Mouse (Mus musculus) forebrain, embryonic 16.5 days (tissue): ENCODE results near the gene Traf3ip3. TPM values are rescaled to one million over a fixed set of nuclear protein-coding genes. Genes with fewer than 3 reads are reported as not detected.

ENCODE experiments used
- ATAC-seq: fragments of 200-750 bp; cut with Nextera tagmentation; 2 replicates; pipeline ENCODE4 v1.8.0; 2017; ENCODE audit warnings: mild to moderate bottlenecking, moderate library complexity
- H3K27ac ChIP-seq: fragments of 300-500 bp; sonication (generic); 2 replicates; pipeline ENCODE4 v1.5.1; 2014; ENCODE audit warnings: low read length, control low read depth
- H3K27me3 ChIP-seq: fragments of 300-500 bp; sonication (generic); replicated peaks from 2 replicates; pipeline ENCODE4 v1.6.1; 2014; ENCODE audit warnings: low read length; ENCODE audit not compliant: control insufficient read depth, insufficient read depth
- H3K36me3 ChIP-seq: fragments of 300-500 bp; sonication (generic); 2 replicates; pipeline ENCODE4 v1.6.1; 2014; ENCODE audit not compliant: control insufficient read depth, insufficient read depth
- H3K4me1 ChIP-seq: fragments of 300-500 bp; sonication (generic); replicated peaks from 2 replicates; pipeline ENCODE4 v1.6.1; 2014; ENCODE audit warnings: low read length; ENCODE audit not compliant: control insufficient read depth, insufficient read depth
- H3K4me2 ChIP-seq: fragments of 300-500 bp; sonication (generic); 2 replicates; pipeline ENCODE4 v1.6.1; 2014; ENCODE audit warnings: mild to moderate bottlenecking, low read length, control low read depth
- H3K4me3 ChIP-seq: fragments of 300-500 bp; sonication (generic); replicated peaks from 2 replicates; pipeline ENCODE4 v1.5.1; 2014; ENCODE audit warnings: mild to moderate bottlenecking, low read length, control low read depth
- H3K9ac ChIP-seq: fragments of 300-500 bp; sonication (generic); replicated peaks from 2 replicates; pipeline ENCODE4 v1.6.1; 2014; ENCODE audit warnings: low read depth, low read length, control low read depth
- H3K9me3 ChIP-seq: fragments of 300-500 bp; sonication (generic); 2 replicates; pipeline ENCODE4 v1.6.1; 2016; ENCODE audit warnings: low read length; ENCODE audit not compliant: control insufficient read depth
- WGBS: fragments of 180-500 bp; shearing (Covaris S2); extraction: QIAGEN DNeasy Blood & Tissue Kit; methylation state at CpG from one replicate; pipeline ENCODE4 v1.1.7; 2014; 5-methylcytosine and 5-hydroxymethylcytosine counted together
- polyA plus RNA-seq: library from polyadenylated mRNA; unstranded; fragments of >200 nt; fragmentation: Nextera tagmentation; extraction: Ambion mirVana; gene quantifications from 2 replicates; pipeline ENCODE4 v1.2.1, GENCODE M21; 2015

The Traf3ip3 gene
- polyA plus RNA-seq, 1 experiment from 2014 or later = 1.2 TPM

DNA sequence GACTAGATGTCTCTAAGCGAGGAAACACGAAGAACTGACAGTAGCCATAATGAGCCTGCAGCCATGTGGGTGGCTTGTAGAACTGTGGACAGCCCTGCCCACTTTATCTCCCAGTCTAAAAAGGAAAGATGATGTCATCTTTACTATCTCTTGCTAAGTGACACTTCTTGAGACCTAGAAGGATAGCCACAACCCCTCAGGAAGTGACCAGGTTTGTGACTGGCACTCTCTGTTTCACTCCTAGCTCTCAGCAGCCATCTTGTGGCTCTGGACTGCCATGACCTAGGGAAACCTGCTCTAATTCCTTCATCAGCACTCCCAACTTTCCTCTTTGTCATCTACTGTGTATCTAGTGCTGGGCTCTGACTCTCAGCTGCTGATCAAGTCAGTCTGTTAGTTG lies 3.2 kb downstream of the Traf3ip3 start:
- no peaks in the 10 kb centered on the region for H3K4me1 ChIP-seq
- no peaks in the 10 kb centered on the region for H3K36me3 ChIP-seq
- no peaks in the 10 kb centered on the region for H3K9me3 ChIP-seq
- H3K27ac ChIP-seq = no peak overlapping the region
- H3K4me3 ChIP-seq = no peak overlapping the region
- H3K27me3 ChIP-seq = no peaks in the 10 kb centered on the region
- no peak overlapping the region for H3K9ac ChIP-seq
- H3K4me2 ChIP-seq = no peak overlapping the region
- no peak for ATAC-seq
- 88% methylated on average over 2 of the region's 2 CpGs for WGBS

DNA sequence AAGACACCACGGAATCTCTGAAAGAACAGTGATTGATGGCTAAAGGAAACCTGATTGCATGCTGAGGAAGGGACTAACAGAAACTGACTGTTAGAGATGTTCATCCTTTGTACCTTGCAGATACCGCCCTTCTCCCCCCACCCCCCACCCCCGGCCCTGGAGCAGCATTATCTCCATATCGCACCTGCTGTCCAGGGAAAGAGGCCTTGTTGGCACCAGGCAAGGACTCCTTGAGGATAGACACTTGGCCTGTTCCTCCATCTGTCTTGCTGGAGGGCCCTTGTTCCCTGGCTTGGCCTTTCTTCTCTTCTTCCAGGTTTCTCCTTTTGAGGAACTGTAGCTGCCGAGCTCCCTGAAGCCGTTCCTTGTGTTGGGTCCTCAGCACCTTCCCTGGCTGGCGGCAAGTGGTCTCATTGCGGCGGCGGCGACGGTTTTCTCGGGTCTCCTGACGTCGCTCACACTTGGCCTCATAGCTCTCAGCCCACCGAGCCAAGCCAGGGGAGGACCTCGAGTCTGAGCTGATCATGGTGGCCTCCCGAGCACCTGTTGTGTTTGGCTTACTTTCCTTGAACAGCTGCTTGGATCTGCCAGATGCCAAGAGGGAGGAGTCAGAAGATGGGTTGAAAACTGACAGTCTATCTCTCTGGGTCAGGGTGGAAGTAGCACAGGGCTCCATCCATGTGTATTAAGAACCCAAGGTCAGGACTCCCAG lies 3.9 kb downstream of the Traf3ip3 start:
- no peaks in the 10 kb centered on the region for H3K36me3 ChIP-seq
- H3K4me1 ChIP-seq = no peaks in the 10 kb centered on the region

GRCm38 (mm10) chr1:193195169-193195810 lies 6.2 kb downstream of the Traf3ip3 start:
- no peak overlapping the region for H3K9ac ChIP-seq
- no peaks in the 10 kb centered on the region for H3K27me3 ChIP-seq
- no peaks in the 10 kb centered on the region for H3K9me3 ChIP-seq
- WGBS = 63% methylated on average over 3 of the region's 3 CpGs
- no peak overlapping the region for H3K4me2 ChIP-seq
- no peak for ATAC-seq
- H3K36me3 ChIP-seq = no peaks in the 10 kb centered on the region
- no peak overlapping the region for H3K27ac ChIP-seq
- H3K4me1 ChIP-seq = no peaks in the 10 kb centered on the region; the same call in 1 of the 2 replicates
- no peak overlapping the region for H3K4me3 ChIP-seq

More for the DNA sequence above, 3.9 kb downstream of the Traf3ip3 start:
- H3K9ac ChIP-seq = no peak overlapping the region
- WGBS = 90% methylated on average over 18 of the region's 18 CpGs
- ATAC-seq = no peak
- no peak overlapping the region for H3K4me3 ChIP-seq
- H3K9me3 ChIP-seq = no peaks in the 10 kb centered on the region
- H3K4me2 ChIP-seq = no peak overlapping the region
- no peaks in the 10 kb centered on the region for H3K27me3 ChIP-seq
- no peak overlapping the region for H3K27ac ChIP-seq

- no peak overlapping the region for H3K9ac ChIP-seq
- H3K27ac ChIP-seq = no peak overlapping the region
- H3K4me3 ChIP-seq = no peak overlapping the region
- peaks cover 3% of the 10 kb centered on the region for H3K4me1 ChIP-seq
- WGBS = 69% methylated on average over 3 of the region's 3 CpGs
- no peak overlapping the region for H3K4me2 ChIP-seq
- H3K27me3 ChIP-seq = no peaks in the 10 kb centered on the region
- no peaks in the 10 kb centered on the region for H3K9me3 ChIP-seq
- no peaks in the 10 kb centered on the region for H3K36me3 ChIP-seq
- no peak for ATAC-seq
Observed at GRCm38 (mm10) chr1:193194416-193195140, 6.9 kb downstream of the Traf3ip3 start.

- no peaks in the 10 kb centered on the region for H3K27me3 ChIP-seq
- no peak overlapping the region for H3K27ac ChIP-seq
- peaks cover 13% of the 10 kb centered on the region for H3K4me1 ChIP-seq
- H3K9ac ChIP-seq = no peak overlapping the region
- H3K9me3 ChIP-seq = no peaks in the 10 kb centered on the region
- no peak for ATAC-seq
- H3K36me3 ChIP-seq = no peaks in the 10 kb centered on the region
- WGBS = 89% methylated on average over 7 of the region's 7 CpGs
- no peak overlapping the region for H3K4me2 ChIP-seq
- H3K4me3 ChIP-seq = no peak overlapping the region
Observed at GRCm38 (mm10) chr1:193191675-193192283, 9.7 kb downstream of the Traf3ip3 start.

DNA sequence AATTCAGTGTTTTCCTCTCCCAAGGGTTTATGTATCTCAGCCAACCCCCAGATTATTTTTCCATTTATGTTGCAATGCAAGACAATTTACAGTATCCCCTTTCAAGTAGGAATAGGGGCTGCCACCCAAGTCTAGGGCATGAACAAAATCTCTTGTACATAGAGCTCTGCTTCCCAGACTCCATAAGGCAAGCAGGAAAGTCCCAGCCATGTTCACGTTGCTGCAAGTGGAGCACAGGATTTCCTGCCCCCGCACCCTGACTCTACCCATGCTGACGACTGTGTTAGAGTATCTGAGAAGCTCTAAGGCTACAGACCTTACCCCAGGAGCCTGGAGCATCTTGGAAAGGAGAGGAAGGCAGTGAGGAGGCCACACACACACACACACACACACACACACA lies 11.7 kb downstream of the Traf3ip3 start:
- no peaks in the 10 kb centered on the region for H3K9me3 ChIP-seq
- H3K27ac ChIP-seq = peak overlapping the region; percentile 45
- H3K4me1 ChIP-seq = peaks cover 13% of the 10 kb centered on the region
- peak; percentile 4; the same call in 1 of the 2 replicates for ATAC-seq
- H3K4me2 ChIP-seq = no peak overlapping the region
- H3K36me3 ChIP-seq = no peaks in the 10 kb centered on the region
- no peak overlapping the region for H3K4me3 ChIP-seq
- 58% methylated on average over 3 of the region's 3 CpGs for WGBS
- no peaks in the 10 kb centered on the region for H3K27me3 ChIP-seq
- no peak overlapping the region for H3K9ac ChIP-seq

GRCm38 (mm10) chr1:193189151-193189621 lies 12.3 kb downstream of the Traf3ip3 start:
- WGBS = 16% methylated on average over 9 of the region's 9 CpGs
- peak overlapping the region; percentile 45 for H3K27ac ChIP-seq
- no peak overlapping the region for H3K4me3 ChIP-seq
- H3K36me3 ChIP-seq = no peaks in the 10 kb centered on the region
- no peaks in the 10 kb centered on the region for H3K9me3 ChIP-seq
- H3K9ac ChIP-seq = no peak overlapping the region
- peak; percentile 98 for ATAC-seq
- peaks cover 13% of the 10 kb centered on the region for H3K4me1 ChIP-seq
- H3K27me3 ChIP-seq = no peaks in the 10 kb centered on the region
- no peak overlapping the region for H3K4me2 ChIP-seq

DNA sequence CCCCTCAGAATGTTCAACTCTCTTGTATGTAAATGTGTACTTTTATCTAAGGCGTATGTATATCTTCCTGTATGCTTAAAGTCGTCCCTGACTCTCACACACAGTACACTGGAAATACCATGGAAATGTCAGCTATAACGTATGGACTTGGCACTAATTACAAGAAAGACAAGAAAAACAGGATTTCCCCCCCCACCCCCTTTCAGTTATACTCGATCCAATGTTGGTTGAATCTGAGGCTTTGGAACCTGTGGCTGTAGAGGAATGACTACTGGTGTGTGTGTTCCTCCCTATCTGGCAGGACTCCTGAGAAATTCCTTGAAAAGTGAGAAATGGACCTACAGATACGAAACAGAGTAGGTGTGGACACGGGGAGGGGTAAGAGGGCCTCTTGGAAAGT lies 13.2 kb downstream of the Traf3ip3 start:
- WGBS = 92% methylated on average over 6 of the region's 6 CpGs
- no peaks in the 10 kb centered on the region for H3K27me3 ChIP-seq
- no peak overlapping the region for H3K4me2 ChIP-seq
- no peak overlapping the region for H3K4me3 ChIP-seq
- H3K9ac ChIP-seq = no peak overlapping the region
- peak overlapping the region; percentile 10; the same call in 1 of the 2 replicates for H3K27ac ChIP-seq
- no peaks in the 10 kb centered on the region for H3K36me3 ChIP-seq
- H3K9me3 ChIP-seq = no peaks in the 10 kb centered on the region
- ATAC-seq = no peak
- H3K4me1 ChIP-seq = peaks cover 13% of the 10 kb centered on the region

- H3K9me3 ChIP-seq = no peaks in the 10 kb centered on the region
- ATAC-seq = no peak
- no peak overlapping the region for H3K4me3 ChIP-seq
- no peak overlapping the region for H3K4me2 ChIP-seq
- no peak overlapping the region for H3K27ac ChIP-seq
- 0 out of 2 replicates have a peak, but pooled peaks cover 3% of the 10 kb centered on the region for H3K27me3 ChIP-seq
- H3K9ac ChIP-seq = no peak overlapping the region
- no peaks in the 10 kb centered on the region for H3K4me1 ChIP-seq
- no peaks in the 10 kb centered on the region for H3K36me3 ChIP-seq
- WGBS = 83% methylated on average over 3 of the region's 3 CpGs
Observed at GRCm38 (mm10) chr1:193181104-193181503, 20.4 kb downstream of the Traf3ip3 start.
